Mouse (Mus musculus) forebrain, postnatal 0 days (tissue): Measurements from ENCODE around the gene Cox5a. TPM values are rescaled to one million over a fixed set of nuclear protein-coding genes. Genes with fewer than 3 reads are reported as not detected.

Experiments used
- ATAC-seq: fragments of 200-750 bp; cut with Nextera tagmentation; 2 replicates; pipeline ENCODE4 v1.8.0; 2017; ENCODE audit warnings: mild to moderate bottlenecking, moderate library complexity
- DNase-seq: peaks from one replicate; pipeline ENCODE4 v3.0.0-alpha.2; 2015
- H3K27ac ChIP-seq: fragments of 300-500 bp; sonication (generic); 2 replicates; pipeline ENCODE4 v1.5.1; 2014; ENCODE audit warnings: low read depth, mild to moderate bottlenecking, antibody characterized with exemption, low read length, moderate library complexity, mixed read lengths
- H3K27me3 ChIP-seq: fragments of 300-500 bp; sonication (generic); 2 replicates; pipeline ENCODE4 v1.6.1; 2014; ENCODE audit warnings: mild to moderate bottlenecking, low read length, mixed read lengths; ENCODE audit not compliant: insufficient read depth
- H3K36me3 ChIP-seq: fragments of 300-500 bp; sonication (generic); 2 replicates; pipeline ENCODE4 v1.6.1; 2014; ENCODE audit warnings: mild to moderate bottlenecking, moderate library complexity; ENCODE audit not compliant: insufficient read depth
- H3K4me1 ChIP-seq: fragments of 300-500 bp; sonication (generic); 2 replicates; pipeline ENCODE4 v1.6.1; 2014; ENCODE audit warnings: antibody characterized with exemption; ENCODE audit not compliant: insufficient read depth
- H3K4me2 ChIP-seq: fragments of 300-500 bp; sonication (generic); 2 replicates; pipeline ENCODE4 v1.6.1; 2014; ENCODE audit warnings: low read depth, mild to moderate bottlenecking, moderate library complexity
- H3K4me3 ChIP-seq: fragments of 300-500 bp; sonication (generic); 2 replicates; pipeline ENCODE4 v1.5.1; 2014; ENCODE audit warnings: low read depth, low read length, mixed read lengths
- H3K9ac ChIP-seq: fragments of 300-500 bp; sonication (generic); 2 replicates; pipeline ENCODE4 v1.6.1; 2014; ENCODE audit warnings: mild to moderate bottlenecking
- H3K9me3 ChIP-seq: fragments of 300-500 bp; sonication (generic); 2 replicates; pipeline ENCODE4 v1.6.1; 2016; ENCODE audit warnings: low read length
- CTCF ChIP-seq: sonication (generic); IDR thresholded peaks from 2 replicates; pipeline ENCODE4 v1.5.1; 2016; ENCODE audit warnings: antibody characterized with exemption, control low read depth, low read depth
- WGBS: fragments of 180-500 bp; shearing (Covaris S2); extraction: QIAGEN DNeasy Blood & Tissue Kit; methylation state at CpG from one replicate; pipeline ENCODE4 v1.1.7; 2014; 5-methylcytosine and 5-hydroxymethylcytosine counted together
- polyA plus RNA-seq: library from polyadenylated mRNA; unstranded; fragments of >200 nt; fragmentation: Nextera tagmentation; extraction: Ambion mirVana; gene quantifications from 2 replicates; pipeline ENCODE4 v1.2.1, GENCODE M21; 2015
- total RNA-seq: library from RNA; depleted of rRNA; stranded (reverse); fragments of >200 nt; gene quantifications from 2 replicates; pipeline ENCODE4 v1.2.3, GENCODE M21; 2014; rRNA removed

Cox5a gene
- total and polyA plus RNA-seq, 2 experiments from 2014 or later, result 236 to 1,027 TPM

- no peak overlapping the region for H3K4me2 ChIP-seq
- 96% methylated on average over 6 of the region's 6 CpGs for WGBS
- DNase-seq (no peak), ATAC-seq (no peak)
- H3K27ac ChIP-seq, result no peak overlapping the region
- no peak overlapping the region for H3K4me3 ChIP-seq
- H3K9me3 ChIP-seq, result no peaks in the 10 kb centered on the region
- no peaks in the 10 kb centered on the region for H3K27me3 ChIP-seq
- peaks cover 18% of the 10 kb centered on the region for H3K36me3 ChIP-seq
- no peak overlapping the region for H3K9ac ChIP-seq
- 0 out of 2 replicates have a peak, but pooled peaks cover 7% of the 10 kb centered on the region for H3K4me1 ChIP-seq
- no peak for TF ChIP-seq CTCF
Observed at GRCm38 (mm10) chr9:57568500-57568899, 47.4 kb downstream of the Cox5a start.

- no peak overlapping the region for H3K4me2 ChIP-seq
- H3K4me1 ChIP-seq, result no peaks in the 10 kb centered on the region
- no peak for TF ChIP-seq CTCF
- no peak overlapping the region for H3K4me3 ChIP-seq
- DNase-seq (no peak), ATAC-seq (no peak)
- no peak overlapping the region for H3K9ac ChIP-seq
- no peaks in the 10 kb centered on the region for H3K27me3 ChIP-seq
- no peak overlapping the region for H3K27ac ChIP-seq
- H3K9me3 ChIP-seq, result no peaks in the 10 kb centered on the region
- peaks cover 25% of the 10 kb centered on the region for H3K36me3 ChIP-seq
Observed at GRCm38 (mm10) chr9:57574397-57574796, 53.3 kb downstream of the Cox5a start.

GRCm38 (mm10) chr9:57575577-57575976 lies 54.5 kb downstream of the Cox5a start:
- WGBS, result 89% methylated on average over 3 of the region's 3 CpGs
- Histone ChIP-seq H3K4me1 (no peaks in the 10 kb centered on the region), H3K4me2 (no peak overlapping the region), H3K9ac (no peak overlapping the region), H3K27me3 (no peaks in the 10 kb centered on the region), H3K4me3 (no peak overlapping the region), H3K27ac (no peak overlapping the region), H3K36me3 (peaks cover 33% of the 10 kb centered on the region), H3K9me3 (no peaks in the 10 kb centered on the region)
- ATAC-seq, result no peak
- TF ChIP-seq CTCF, result no peak
- no peak for DNase-seq

DNA sequence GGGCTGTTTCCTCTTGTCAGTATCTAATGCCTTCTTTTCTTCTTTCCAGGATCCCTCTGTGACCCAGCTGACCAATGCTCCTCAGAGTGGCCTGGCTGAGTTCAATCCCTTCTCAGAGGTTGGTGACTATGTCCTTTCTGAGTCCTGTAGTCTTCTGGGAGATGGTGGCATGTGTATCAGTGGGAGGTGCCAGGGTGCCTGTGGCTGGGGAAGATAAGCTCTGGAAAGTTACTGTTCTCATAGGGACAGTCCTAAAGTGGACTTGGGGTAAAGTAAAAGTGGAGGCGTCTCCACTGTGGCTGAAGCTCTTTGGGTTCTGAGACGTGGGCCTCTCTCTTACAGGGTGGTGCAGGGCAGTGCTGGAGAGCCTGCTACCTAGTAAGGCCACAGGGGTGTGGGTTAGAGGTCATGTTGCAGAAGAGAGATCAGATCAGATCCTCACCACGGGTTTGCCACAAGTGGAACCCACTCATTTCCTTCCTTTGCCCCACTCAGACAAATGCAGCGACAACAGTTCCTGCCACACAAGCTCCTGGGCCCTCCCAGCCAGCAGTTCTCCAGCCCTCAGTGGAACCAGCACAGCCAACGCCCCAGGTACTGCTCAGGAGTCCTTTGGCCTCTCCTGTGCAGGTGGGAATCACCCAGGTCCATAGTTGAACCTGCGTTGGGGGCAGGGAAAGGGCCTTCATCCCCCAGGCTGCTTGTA lies 56.2 kb downstream of the Cox5a start:
- DNase-seq (no peak), ATAC-seq (no peak)
- no peak overlapping the region for H3K27ac ChIP-seq
- WGBS, result 86% methylated on average over 6 of the region's 6 CpGs
- H3K9ac ChIP-seq, result no peak overlapping the region
- no peaks in the 10 kb centered on the region for H3K27me3 ChIP-seq
- H3K4me1 ChIP-seq, result no peaks in the 10 kb centered on the region
- TF ChIP-seq CTCF, result no peak
- peaks cover 50% of the 10 kb centered on the region for H3K36me3 ChIP-seq
- H3K9me3 ChIP-seq, result no peaks in the 10 kb centered on the region
- H3K4me2 ChIP-seq, result no peak overlapping the region
- H3K4me3 ChIP-seq, result no peak overlapping the region

Other genes starting within 250 kb of the Cox5a start
- gene Ppcdc, start 81.2 kb upstream of the Cox5a start, total RNA-seq, result 16.2 and 20.5 TPM in 2 replicates
- gene Ppcdc, start 81.2 kb upstream of the Cox5a start, polyA plus RNA-seq, result 14.9 and 18.3 TPM in 2 replicates
- 252 and 282 TPM in 2 replicates for gene Scamp5, start 53.2 kb upstream of the Cox5a start, total RNA-seq
- 167 and 175 TPM in 2 replicates for gene Scamp5, start 53.2 kb upstream of the Cox5a start, polyA plus RNA-seq
- gene Rpp25, start 17.2 kb upstream of the Cox5a start, total RNA-seq, result 24.7 and 30.2 TPM in 2 replicates
- gene Rpp25, start 17.2 kb upstream of the Cox5a start, polyA plus RNA-seq, result 40.9 and 46.5 TPM in 2 replicates
- gene Fam219b, start 16.3 kb downstream of the Cox5a start, total RNA-seq, result 25.1 and 29.9 TPM in 2 replicates
- gene Fam219b, start 16.3 kb downstream of the Cox5a start, polyA plus RNA-seq, result 19.8 and 26.8 TPM in 2 replicates
- 46.1 and 47.8 TPM in 2 replicates for gene Mpi, start 31.5 kb downstream of the Cox5a start, total RNA-seq
- 37.9 and 49.3 TPM in 2 replicates for gene Mpi, start 31.5 kb downstream of the Cox5a start, polyA plus RNA-seq
- 29.3 and 36.3 TPM in 2 replicates for gene Scamp2, start 39.7 kb downstream of the Cox5a start, total RNA-seq
- gene Scamp2, start 39.7 kb downstream of the Cox5a start, polyA plus RNA-seq, result 37.3 and 42.8 TPM in 2 replicates
- 24.6 and 31.4 TPM in 2 replicates for gene Ulk3, start 68.2 kb downstream of the Cox5a start, total RNA-seq
- gene Ulk3, start 68.2 kb downstream of the Cox5a start, polyA plus RNA-seq, result 6.0 and 15.6 TPM in 2 replicates
- gene Cplx3, start 85.0 kb downstream of the Cox5a start, total RNA-seq, result 0.67 and 1.8 TPM in 2 replicates
- gene Cplx3, start 85.0 kb downstream of the Cox5a start, polyA plus RNA-seq, result 1.2 and 2.6 TPM in 2 replicates
- not detected in 2 replicates for gene Lman1l, start 99.5 kb downstream of the Cox5a start, total RNA-seq
- not detected in 2 replicates for gene Lman1l, start 99.5 kb downstream of the Cox5a start, polyA plus RNA-seq
- 105 and 135 TPM in 2 replicates for gene Csk, start 132.4 kb downstream of the Cox5a start, total RNA-seq
- 37.0 and 46.3 TPM in 2 replicates for gene Csk, start 132.4 kb downstream of the Cox5a start, polyA plus RNA-seq
- not detected in 2 replicates for gene Cyp1a2, start 162.4 kb downstream of the Cox5a start, total RNA-seq
- not detected in 2 replicates for gene Cyp1a2, start 162.4 kb downstream of the Cox5a start, polyA plus RNA-seq
- 0.38 and 0.67 TPM in 2 replicates for gene Cyp1a1, start 166.7 kb downstream of the Cox5a start, total RNA-seq
- gene Cyp1a1, start 166.7 kb downstream of the Cox5a start, polyA plus RNA-seq, result 0.30 and 0.42 TPM in 2 replicates
- 7.2 and 10.2 TPM in 2 replicates for gene Edc3, start 187.3 kb downstream of the Cox5a start, total RNA-seq
- gene Edc3, start 187.3 kb downstream of the Cox5a start, polyA plus RNA-seq, result 23.5 and 27.8 TPM in 2 replicates
- 79.7 and 105 TPM in 2 replicates for gene Clk3, start 244.6 kb downstream of the Cox5a start, total RNA-seq
- 55.4 and 61.7 TPM in 2 replicates for gene Clk3, start 244.6 kb downstream of the Cox5a start, polyA plus RNA-seq